Mouse (Mus musculus): Measurements from ENCODE around the gene Hibadh. TPM values are rescaled to one million over a fixed set of nuclear protein-coding genes. Genes with fewer than 3 reads are reported as not detected.

Hibadh gene
- total and polyA plus RNA-seq, 3 experiments = 170 to 263 (median 218) TPM

DNA sequence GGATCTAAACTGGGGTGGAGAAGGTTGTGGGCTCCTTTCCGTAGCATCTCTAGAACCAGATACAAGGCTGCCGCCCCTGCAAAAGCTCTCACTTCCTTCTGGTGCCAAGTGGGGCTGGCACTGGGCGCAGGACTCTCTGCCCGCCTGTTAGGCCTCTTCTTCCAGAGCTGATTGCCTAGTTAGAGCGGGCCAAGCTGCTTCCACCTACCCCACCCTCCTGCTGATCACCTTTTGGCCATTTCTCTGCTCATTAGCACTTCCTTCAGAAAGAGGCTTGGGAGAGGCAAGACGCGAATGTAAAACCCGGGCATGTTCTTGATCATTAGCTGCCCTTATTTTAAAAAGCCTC, 108.1 kb downstream of the Hibadh start:
- H3K4me1 ChIP-seq (ENCODE audit: control insufficient read depth, insufficient read depth, low read length) = no peaks in the 10 kb centered on the region
- no peaks in the 10 kb centered on the region for H3K27me3 ChIP-seq (ENCODE audit: control insufficient read depth, insufficient read depth, low read length)
- TF ChIP-seq POLR2A (IDR thresholded peaks at IDR 0.05; ENCODE audit: insufficient read depth, low read depth, low read length) = no peak
- TF ChIP-seq EP300 (IDR thresholded peaks at IDR 0.05; ENCODE audit: insufficient read depth, low read depth, low read length) = no peak
- TF ChIP-seq CTCF (IDR thresholded peaks at IDR 0.05) = no peak
- H3K36me3 ChIP-seq (ENCODE audit: control insufficient read depth, insufficient read depth, low read length) = no peaks in the 10 kb centered on the region
- H3K27ac ChIP-seq = no peak overlapping the region
- H3K79me2 ChIP-seq (replicated peaks; ENCODE audit: control insufficient read depth, insufficient read depth, low read length) = no peaks in the 10 kb centered on the region
- DNase-seq = no peak
- H3K4me3 ChIP-seq = no peak overlapping the region
- no peak overlapping the region for H3K9ac ChIP-seq (ENCODE audit: low read depth, low read length)
- 73% methylated on average over 8 of the region's 8 CpGs for WGBS
- intact Hi-C loops (cut with DNase I) = no loop called here

DNA sequence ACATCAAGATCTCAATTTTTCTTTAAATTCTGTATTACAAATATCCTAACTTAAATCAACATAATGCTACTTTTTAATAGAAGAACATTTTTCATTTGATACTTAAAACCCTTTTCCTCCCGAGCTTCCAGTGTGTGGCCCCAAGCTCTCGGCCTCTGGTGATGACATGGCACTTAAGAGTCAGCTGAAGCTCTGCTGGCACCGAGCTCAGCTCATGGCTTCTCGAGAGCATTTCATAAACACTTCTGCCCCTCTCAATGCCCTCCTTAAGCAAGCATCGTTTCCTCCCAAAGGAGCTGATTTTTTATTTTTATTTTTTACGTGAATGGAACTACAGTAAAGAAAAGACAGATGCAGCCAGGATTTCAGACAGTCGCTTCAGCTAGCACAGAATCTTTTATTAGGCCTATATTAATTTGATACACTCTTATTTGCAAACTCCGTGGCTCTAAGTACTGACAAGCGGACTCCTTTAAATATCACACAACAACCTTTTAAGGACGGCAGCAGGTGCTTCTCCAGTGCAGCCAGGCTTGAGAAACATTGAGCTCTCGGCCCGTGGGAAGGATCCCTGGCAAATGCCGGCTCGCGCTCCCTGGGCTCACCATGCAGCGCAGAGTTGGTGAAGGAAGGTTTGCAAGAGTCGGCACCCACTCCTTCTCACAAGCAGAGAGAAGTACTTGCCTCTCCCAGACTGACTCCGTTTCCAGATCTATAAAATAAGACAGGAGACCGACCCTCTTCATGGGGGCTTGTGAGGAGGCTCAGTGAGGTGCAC, 108.6 kb downstream of the Hibadh start:
- DNase-seq = no peak
- Histone ChIP-seq H3K4me3 (no peak overlapping the region), H3K27ac (no peak overlapping the region)

DNA sequence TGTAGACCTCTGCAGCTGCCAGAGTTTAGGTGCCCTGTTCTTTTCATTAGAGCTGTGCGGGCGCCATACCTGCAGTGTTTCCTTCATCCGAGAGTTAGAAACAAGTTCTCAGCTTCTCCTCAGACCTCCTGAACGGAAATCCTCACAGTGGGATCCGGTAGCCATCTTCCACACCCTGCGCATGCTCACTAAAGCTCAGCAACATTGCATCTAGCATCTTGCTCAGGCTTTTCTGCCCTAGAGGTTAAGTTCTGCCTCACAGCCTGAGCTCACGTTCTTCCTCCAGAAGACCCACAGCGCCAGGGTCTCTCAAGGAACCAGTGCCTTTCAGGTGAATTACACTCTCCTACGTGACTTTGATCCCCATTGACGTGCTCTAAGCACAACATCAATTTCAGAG, 109.3 kb downstream of the Hibadh start:
- TF ChIP-seq POLR2A (IDR thresholded peaks at IDR 0.05; ENCODE audit: insufficient read depth, low read depth, low read length) = no peak
- no peak for TF ChIP-seq EP300 (IDR thresholded peaks at IDR 0.05; ENCODE audit: insufficient read depth, low read depth, low read length)
- TF ChIP-seq CTCF (IDR thresholded peaks at IDR 0.05) = no peak
- no peak overlapping the region for H3K27ac ChIP-seq
- H3K36me3 ChIP-seq (ENCODE audit: control insufficient read depth, insufficient read depth, low read length) = no peaks in the 10 kb centered on the region
- no peak overlapping the region for H3K9ac ChIP-seq (ENCODE audit: low read depth, low read length)
- no peaks in the 10 kb centered on the region for H3K27me3 ChIP-seq (ENCODE audit: control insufficient read depth, insufficient read depth, low read length)
- H3K4me1 ChIP-seq (ENCODE audit: control insufficient read depth, insufficient read depth, low read length) = no peaks in the 10 kb centered on the region
- 87% methylated on average over 10 of the region's 10 CpGs for WGBS
- H3K4me3 ChIP-seq = no peak overlapping the region
- H3K79me2 ChIP-seq (replicated peaks; ENCODE audit: control insufficient read depth, insufficient read depth, low read length) = no peaks in the 10 kb centered on the region
- DNase-seq = no peak
- intact Hi-C loops (cut with DNase I) = no loop called here

More for the DNA sequence above, 108.6 kb downstream of the Hibadh start:
- H3K36me3 ChIP-seq (ENCODE audit: control insufficient read depth, insufficient read depth, low read length) = no peaks in the 10 kb centered on the region
- WGBS = 76% methylated on average over 19 of the region's 19 CpGs
- H3K79me2 ChIP-seq (replicated peaks; ENCODE audit: control insufficient read depth, insufficient read depth, low read length) = no peaks in the 10 kb centered on the region
- H3K4me1 ChIP-seq (ENCODE audit: control insufficient read depth, insufficient read depth, low read length) = no peaks in the 10 kb centered on the region
- H3K9ac ChIP-seq (ENCODE audit: low read depth, low read length) = no peak overlapping the region
- intact Hi-C loops (cut with DNase I) = no loop called here
- no peaks in the 10 kb centered on the region for H3K27me3 ChIP-seq (ENCODE audit: control insufficient read depth, insufficient read depth, low read length)
- no peak for TF ChIP-seq POLR2A (IDR thresholded peaks at IDR 0.05; ENCODE audit: insufficient read depth, low read depth, low read length)
- TF ChIP-seq EP300 (IDR thresholded peaks at IDR 0.05; ENCODE audit: insufficient read depth, low read depth, low read length) = no peak
- TF ChIP-seq CTCF (IDR thresholded peaks at IDR 0.05) = no peak

DNA sequence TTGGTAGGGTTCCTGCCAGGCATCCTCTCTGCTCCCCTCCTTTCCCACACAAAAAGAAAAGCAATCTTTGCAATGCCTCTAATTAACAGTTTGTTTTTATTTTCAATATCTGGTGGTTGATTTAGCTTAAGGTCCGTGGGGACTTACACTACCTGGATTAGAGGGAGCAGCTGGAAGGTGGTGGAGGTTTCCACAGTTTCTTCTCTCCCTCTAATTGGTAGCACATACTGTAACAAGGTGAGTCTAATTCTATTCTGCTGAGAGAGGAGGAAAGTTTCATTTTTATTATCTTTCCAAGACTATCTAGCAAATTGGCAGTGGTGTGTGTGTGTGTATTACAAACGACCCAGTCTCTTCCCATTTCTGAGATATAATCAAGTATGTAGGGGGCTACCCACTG, 116.0 kb downstream of the Hibadh start:
- intact Hi-C loops (cut with DNase I) = no loop called here
- 53% methylated on average over 2 of the region's 2 CpGs for WGBS
- TF ChIP-seq EP300 (IDR thresholded peaks at IDR 0.05; ENCODE audit: insufficient read depth, low read depth, low read length) = no peak
- TF ChIP-seq CTCF (IDR thresholded peaks at IDR 0.05) = no peak
- TF ChIP-seq POLR2A (IDR thresholded peaks at IDR 0.05; ENCODE audit: insufficient read depth, low read depth, low read length) = no peak

DNA sequence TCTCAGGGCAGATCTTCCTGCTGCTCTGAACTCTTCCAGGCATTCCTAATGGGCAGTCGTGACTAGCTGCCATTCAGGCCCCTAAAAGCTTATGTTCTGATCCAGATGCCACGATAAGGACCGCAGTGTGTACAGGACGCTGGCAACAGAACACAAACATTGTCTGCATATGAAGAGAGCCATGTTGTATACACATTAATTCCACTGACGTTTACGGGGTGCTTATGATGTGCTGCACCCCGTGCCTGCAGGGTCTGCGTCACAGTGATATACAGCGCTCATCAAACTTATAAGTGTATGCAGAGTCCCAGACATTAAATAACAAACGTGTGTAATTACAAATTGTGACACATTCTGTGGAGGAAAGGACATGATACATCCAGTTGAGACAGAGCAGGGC, 121.5 kb downstream of the Hibadh start:
- Histone ChIP-seq H3K9ac (ENCODE audit: low read depth, low read length) (no peak overlapping the region), H3K36me3 (ENCODE audit: control insufficient read depth, insufficient read depth, low read length) (no peaks in the 10 kb centered on the region), H3K4me1 (ENCODE audit: control insufficient read depth, insufficient read depth, low read length) (peaks cover 3% of the 10 kb centered on the region), H3K27me3 (ENCODE audit: control insufficient read depth, insufficient read depth, low read length) (no peaks in the 10 kb centered on the region), H3K27ac (no peak overlapping the region), H3K79me2 (replicated peaks; ENCODE audit: control insufficient read depth, insufficient read depth, low read length) (no peaks in the 10 kb centered on the region), H3K4me3 (no peak overlapping the region)
- TF ChIP-seq CTCF (IDR thresholded peaks at IDR 0.05) (no peak), POLR2A (IDR thresholded peaks at IDR 0.05; ENCODE audit: insufficient read depth, low read depth, low read length) (no peak), EP300 (IDR thresholded peaks at IDR 0.05; ENCODE audit: insufficient read depth, low read depth, low read length) (no peak)
- intact Hi-C loops (cut with DNase I) = no loop called here
- DNase-seq = no peak
- 85% methylated on average over 10 of the region's 10 CpGs for WGBS

More for the DNA sequence above, 116.0 kb downstream of the Hibadh start:
- H3K79me2 ChIP-seq (replicated peaks; ENCODE audit: control insufficient read depth, insufficient read depth, low read length) = no peaks in the 10 kb centered on the region
- peaks cover 3% of the 10 kb centered on the region for H3K4me1 ChIP-seq (ENCODE audit: control insufficient read depth, insufficient read depth, low read length)
- no peaks in the 10 kb centered on the region for H3K36me3 ChIP-seq (ENCODE audit: control insufficient read depth, insufficient read depth, low read length)
- no peak overlapping the region for H3K9ac ChIP-seq (ENCODE audit: low read depth, low read length)
- no peak overlapping the region for H3K27ac ChIP-seq
- H3K4me3 ChIP-seq = no peak overlapping the region
- H3K27me3 ChIP-seq (ENCODE audit: control insufficient read depth, insufficient read depth, low read length) = no peaks in the 10 kb centered on the region
- no peak for DNase-seq

DNA sequence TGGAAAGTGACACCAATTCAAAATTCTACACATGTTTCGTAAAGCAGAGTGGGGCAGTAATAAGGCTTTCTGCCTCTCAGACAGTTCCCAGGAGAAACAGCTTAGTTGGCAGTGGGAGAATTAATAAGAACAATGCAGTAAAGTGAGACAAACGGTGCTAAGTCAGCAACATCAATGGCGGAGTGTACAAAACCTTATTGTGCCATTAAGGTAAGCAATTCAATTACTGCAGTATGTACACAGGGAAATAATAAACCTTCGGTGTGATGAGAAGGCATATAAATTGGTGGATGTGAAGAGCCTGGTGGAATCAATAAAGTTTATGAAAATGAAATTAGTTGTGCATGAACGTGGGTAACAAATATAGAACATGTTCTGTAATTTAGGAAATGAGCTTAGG, 122.9 kb downstream of the Hibadh start:
- H3K27ac ChIP-seq = no peak overlapping the region
- no peaks in the 10 kb centered on the region for H3K4me1 ChIP-seq (ENCODE audit: control insufficient read depth, insufficient read depth, low read length)
- TF ChIP-seq EP300 (IDR thresholded peaks at IDR 0.05; ENCODE audit: insufficient read depth, low read depth, low read length) (no peak), CTCF (IDR thresholded peaks at IDR 0.05) (no peak), POLR2A (IDR thresholded peaks at IDR 0.05; ENCODE audit: insufficient read depth, low read depth, low read length) (no peak)
- intact Hi-C loops (cut with DNase I) = no loop called here
- DNase-seq = no peak
- H3K79me2 ChIP-seq (replicated peaks; ENCODE audit: control insufficient read depth, insufficient read depth, low read length) = no peaks in the 10 kb centered on the region
- no peaks in the 10 kb centered on the region for H3K36me3 ChIP-seq (ENCODE audit: control insufficient read depth, insufficient read depth, low read length)
- 93% methylated on average over 5 of the region's 5 CpGs for WGBS
- H3K27me3 ChIP-seq (ENCODE audit: control insufficient read depth, insufficient read depth, low read length) = no peaks in the 10 kb centered on the region
- H3K4me3 ChIP-seq = no peak overlapping the region
- H3K9ac ChIP-seq (ENCODE audit: low read depth, low read length) = no peak overlapping the region

All from heart, adult 2 months (tissue).